Comparison of ENCODE assay signal across 16 mouse cellular contexts in genomic region chr15:69591219-69592006, GRCm38 (mm10).
DNase-seq lines count a peak whose midpoint lies in the region; ATAC-seq lines count a peak whose summit lies in the region.
"Had no signal": no experiment of that assay in that cellular context is flagged by ENCODE, and none has a peak within 500 bp of the region (broad histone marks: within the 10 kb centered on the region; RNA-seq: fewer than 3 reads in every experiment).

No protein-coding gene starts in this region.

- WGBS in neural tube, embryonic 14.5 days, result 19% methylated on average over 4 of the region's 4 CpGs
- 3% methylated on average over 4 of the region's 4 CpGs for WGBS in forebrain, embryonic 16.5 days
- 13% methylated on average over 4 of the region's 4 CpGs for WGBS in midbrain, embryonic 11.5 days
- WGBS in kidney, embryonic 15.5 days, result 51% methylated on average over 4 of the region's 4 CpGs

- DNase-seq in neural tube, embryonic 10.5 days (ENCODE audit: extremely low spot score, low spot score), result no peak
- DNase-seq in midbrain, embryonic 11.5 days (ENCODE audit: low spot score, missing footprints), result peak; percentile 89
- no peak for DNase-seq in heart, adult 9 months (ENCODE audit: low spot score in 2 of 2)
- DNase-seq in gastrocnemius, postnatal 25 days, result no peak
- DNase-seq in kidney, postnatal 14 days, result no peak
- DNase-seq: cerebellum, adult 11-12 months; gastrocnemius, adult 2 months; heart, postnatal 36 days; lung, adult 18-20 months; right cerebral cortex, adult 18-20 months; thymus, adult 2 months had no signal

- H3K4me1 ChIP-seq in neural tube, embryonic 14.5 days (ENCODE audit: control insufficient read depth, insufficient read depth, low read length), result 0 out of 2 replicates have a peak, but pooled peaks cover 3% of the 10 kb centered on the region
- no peaks in the 10 kb centered on the region for H3K4me1 ChIP-seq in forebrain, embryonic 16.5 days (replicated peaks; ENCODE audit: control insufficient read depth, insufficient read depth, low read length)
- H3K4me1 ChIP-seq in midbrain, embryonic 11.5 days (ENCODE audit: control insufficient read depth, insufficient read depth, low read length), result peaks cover 9% of the 10 kb centered on the region
- H3K4me1 ChIP-seq in kidney, embryonic 15.5 days, result no peaks in the 10 kb centered on the region
- H3K4me1 ChIP-seq: embryonic facial prominence, embryonic 15.5 days had no signal

- no peak overlapping the region for H3K27ac ChIP-seq in neural tube, embryonic 14.5 days (ENCODE audit: low read depth, low read length)
- no peak overlapping the region for H3K27ac ChIP-seq in forebrain, embryonic 16.5 days (ENCODE audit: low read length)
- H3K27ac ChIP-seq in midbrain, embryonic 11.5 days (ENCODE audit: low read depth, low read length), result no peak overlapping the region
- no peak overlapping the region for H3K27ac ChIP-seq in kidney, embryonic 15.5 days
- H3K27ac ChIP-seq: embryonic facial prominence, embryonic 15.5 days; gastrocnemius, adult 2 months; limb, embryonic 13.5 days had no signal

- H3K4me2 ChIP-seq in neural tube, embryonic 14.5 days (ENCODE audit: low read depth, low read length), result no peak overlapping the region
- H3K4me2 ChIP-seq in forebrain, embryonic 16.5 days (ENCODE audit: low read length), result no peak overlapping the region
- H3K4me2 ChIP-seq in midbrain, embryonic 11.5 days, result no peak overlapping the region
- no peak overlapping the region for H3K4me2 ChIP-seq in kidney, embryonic 15.5 days
- H3K4me2 ChIP-seq: embryonic facial prominence, embryonic 15.5 days; limb, embryonic 13.5 days had no signal

- no peaks in the 10 kb centered on the region for H3K36me3 ChIP-seq in neural tube, embryonic 14.5 days (ENCODE audit: control insufficient read depth, insufficient read depth, low read length)
- no peaks in the 10 kb centered on the region for H3K36me3 ChIP-seq in forebrain, embryonic 16.5 days (ENCODE audit: control insufficient read depth, insufficient read depth)
- H3K36me3 ChIP-seq in midbrain, embryonic 11.5 days (ENCODE audit: control insufficient read depth, insufficient read depth, low read length), result no peaks in the 10 kb centered on the region
- H3K36me3 ChIP-seq in kidney, embryonic 15.5 days, result no peaks in the 10 kb centered on the region
- H3K36me3 ChIP-seq: embryonic facial prominence, embryonic 15.5 days; limb, embryonic 13.5 days had no signal

- ATAC-seq in neural tube, embryonic 14.5 days (ENCODE audit: low read depth), result peak; percentile 41; the same call in 1 of the 2 replicates
- ATAC-seq in forebrain, embryonic 16.5 days, result peak; percentile 75
- peak; percentile 84 for ATAC-seq in midbrain, embryonic 11.5 days (ENCODE audit: low FRiP score)
- ATAC-seq in kidney, embryonic 15.5 days (replicated peaks; ENCODE audit: low FRiP score), result no peak

- H3K27me3 ChIP-seq in neural tube, embryonic 14.5 days (ENCODE audit: control insufficient read depth, insufficient read depth, low read length), result no peaks in the 10 kb centered on the region
- H3K27me3 ChIP-seq in forebrain, embryonic 16.5 days (replicated peaks; ENCODE audit: control insufficient read depth, insufficient read depth, low read length), result no peaks in the 10 kb centered on the region
- no peaks in the 10 kb centered on the region for H3K27me3 ChIP-seq in midbrain, embryonic 11.5 days (ENCODE audit: control insufficient read depth, insufficient read depth, low read length)
- H3K27me3 ChIP-seq in kidney, embryonic 15.5 days, result no peaks in the 10 kb centered on the region
- H3K27me3 ChIP-seq: embryonic facial prominence, embryonic 15.5 days; limb, embryonic 13.5 days had no signal

- H3K9ac ChIP-seq in neural tube, embryonic 14.5 days (replicated peaks; ENCODE audit: low read depth, low read length), result no peak overlapping the region
- no peak overlapping the region for H3K9ac ChIP-seq in forebrain, embryonic 16.5 days (replicated peaks; ENCODE audit: low read depth, low read length)
- no peak overlapping the region for H3K9ac ChIP-seq in midbrain, embryonic 11.5 days (ENCODE audit: low read length)
- no peak overlapping the region for H3K9ac ChIP-seq in kidney, embryonic 15.5 days
- H3K9ac ChIP-seq: embryonic facial prominence, embryonic 15.5 days; limb, embryonic 13.5 days had no signal

- H3K9me3 ChIP-seq in neural tube, embryonic 14.5 days (ENCODE audit: control insufficient read depth, low read length), result no peaks in the 10 kb centered on the region
- H3K9me3 ChIP-seq in forebrain, embryonic 16.5 days (ENCODE audit: control insufficient read depth, low read length), result no peaks in the 10 kb centered on the region
- H3K9me3 ChIP-seq in midbrain, embryonic 11.5 days (ENCODE audit: control insufficient read depth, low read length), result no peaks in the 10 kb centered on the region
- H3K9me3 ChIP-seq in kidney, embryonic 15.5 days (replicated peaks), result no peaks in the 10 kb centered on the region
- H3K9me3 ChIP-seq: embryonic facial prominence, embryonic 15.5 days; limb, embryonic 13.5 days had no signal

- no peak overlapping the region for H3K4me3 ChIP-seq in neural tube, embryonic 14.5 days (ENCODE audit: low read depth, low read length)
- H3K4me3 ChIP-seq in forebrain, embryonic 16.5 days (replicated peaks; ENCODE audit: low read length), result no peak overlapping the region
- no peak overlapping the region for H3K4me3 ChIP-seq in midbrain, embryonic 11.5 days (ENCODE audit: low read depth, low read length)
- no peak overlapping the region for H3K4me3 ChIP-seq in kidney, embryonic 15.5 days (replicated peaks)
- H3K4me3 ChIP-seq: embryonic facial prominence, embryonic 15.5 days; gastrocnemius, adult 2 months; limb, embryonic 13.5 days had no signal
